In the genomic region with DNA sequence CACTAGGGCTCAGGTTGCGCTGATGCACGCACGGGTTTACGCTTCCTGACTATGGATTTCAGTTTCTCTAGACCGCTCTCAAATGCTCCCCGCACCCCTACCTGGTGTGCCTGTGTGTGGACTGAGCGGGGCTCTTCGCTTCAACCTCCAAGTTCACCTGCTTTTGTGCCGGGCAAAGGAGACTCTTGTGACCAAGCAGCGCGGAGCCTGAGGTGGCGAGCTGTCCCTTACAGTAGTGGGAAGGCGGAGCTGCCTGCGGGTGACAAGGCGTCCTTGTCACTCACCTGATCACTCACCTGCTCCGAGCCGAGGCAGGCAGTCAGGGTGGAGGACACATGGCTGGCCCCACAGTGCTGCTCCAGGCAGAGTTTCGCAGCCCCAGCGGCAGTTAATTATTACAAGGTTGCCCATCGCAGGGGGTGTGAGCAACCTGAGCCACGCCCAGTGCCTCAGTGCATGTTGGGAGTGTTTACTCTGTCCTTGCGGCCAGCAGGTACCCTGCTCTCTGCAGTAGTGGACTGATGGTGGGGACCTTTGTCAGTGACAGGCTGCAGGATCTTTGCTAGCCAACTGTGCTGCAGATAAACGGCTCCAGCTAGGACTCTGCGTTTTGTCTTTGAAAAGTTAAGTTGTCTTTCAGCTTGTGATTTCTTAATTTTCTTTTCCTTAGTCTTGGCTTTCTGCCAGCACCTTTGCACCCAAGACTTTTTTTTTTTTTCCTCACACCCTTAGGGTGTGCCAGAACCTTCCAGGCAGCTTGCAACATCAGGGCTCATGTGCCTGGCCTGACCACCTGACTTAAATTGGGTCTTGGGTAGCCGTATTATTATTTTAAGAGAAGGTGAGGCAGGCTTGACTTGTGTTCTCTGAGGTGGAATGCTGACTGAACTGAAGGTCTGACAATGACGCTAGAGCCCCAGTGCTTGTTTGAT, we compare ENCODE assay signal across 7 mouse cellular contexts. TPM values are rescaled to one million over a fixed set of nuclear protein-coding genes. Genes with fewer than 3 reads are reported as not detected.
DNase-seq lines count a peak whose midpoint lies in the region; ATAC-seq and TF ChIP-seq lines count a peak whose summit lies in the region.

A gene (minus strand): TSS at position 372 of the 932 bp plus-strand sequence.

- intact Hi-C loops in left cerebral cortex, postnatal 36 days (cut with DNase I) = no loop called here

- H3K9ac ChIP-seq in ES-Bruce4 (ENCODE audit: low read depth, poor library complexity, severe bottlenecking) = 0 out of 2 replicates have a peak within 1 kb of the TSS, but pooled peaks have one; percentile 1
- H3K9ac ChIP-seq in embryonic facial prominence, embryonic 13.5 days = peak within 1 kb of the TSS; percentile 65
- H3K9ac ChIP-seq in intestine, embryonic 16.5 days (ENCODE audit: low read depth, low read length) = peak within 1 kb of the TSS; percentile 70
- peak within 1 kb of the TSS; percentile 46 for H3K9ac ChIP-seq in liver, postnatal 0 days (replicated peaks)

- no peak for TF ChIP-seq CTCF in ES-Bruce4 (IDR thresholded peaks at IDR 0.05; ENCODE audit: low read depth, low read length)
- no peak for TF ChIP-seq CTCF in liver, postnatal 0 days (IDR thresholded peaks at IDR 0.05; ENCODE audit: low read depth)

- TF ChIP-seq EP300 in ES-Bruce4 (IDR thresholded peaks at IDR 0.05; ENCODE audit: insufficient read depth, low read depth, low read length) = no peak
- no peak for TF ChIP-seq EP300 in liver, postnatal 0 days (IDR thresholded peaks at IDR 0.05; ENCODE audit: low read depth)

- H3K4me2 ChIP-seq in embryonic facial prominence, embryonic 13.5 days = peak within 1 kb of the TSS; percentile 88
- H3K4me2 ChIP-seq in intestine, embryonic 16.5 days (ENCODE audit: low read depth, low read length) = peak within 1 kb of the TSS; percentile 58
- H3K4me2 ChIP-seq in liver, postnatal 0 days (ENCODE audit: low read depth, low read length) = peak within 1 kb of the TSS; percentile 62

- no peaks in the 10 kb centered on the region for H3K36me3 ChIP-seq in ES-Bruce4 (ENCODE audit: control insufficient read depth, insufficient read depth, low read length, poor library complexity, severe bottlenecking)
- H3K36me3 ChIP-seq in embryonic facial prominence, embryonic 13.5 days = no peaks in the 10 kb centered on the region
- H3K36me3 ChIP-seq in intestine, embryonic 16.5 days (ENCODE audit: control insufficient read depth, insufficient read depth, low read length) = no peaks in the 10 kb centered on the region
- H3K36me3 ChIP-seq in liver, postnatal 0 days (replicated peaks; ENCODE audit: insufficient read depth, low read length) = no peaks in the 10 kb centered on the region

- peak; percentile 67 for ATAC-seq in embryonic facial prominence, embryonic 13.5 days (ENCODE audit: insufficient number of reproducible peaks, insufficient read depth, low FRiP score, low TSS enrichment, low read depth)
- ATAC-seq in intestine, embryonic 16.5 days = peak; percentile 98
- peak; percentile 98 for ATAC-seq in liver, postnatal 0 days

- H3K4me1 ChIP-seq in ES-Bruce4 (ENCODE audit: control insufficient read depth, insufficient read depth, low read length) = no peaks in the 10 kb centered on the region
- H3K4me1 ChIP-seq in embryonic facial prominence, embryonic 13.5 days = peaks cover 7% of the 10 kb centered on the region
- peaks cover 7% of the 10 kb centered on the region; the same call in 1 of the 2 replicates for H3K4me1 ChIP-seq in intestine, embryonic 16.5 days (ENCODE audit: control insufficient read depth, insufficient read depth, low read length)
- no peaks in the 10 kb centered on the region for H3K4me1 ChIP-seq in liver, postnatal 0 days (ENCODE audit: insufficient read depth)

- H3K27me3 ChIP-seq in ES-Bruce4 (ENCODE audit: control insufficient read depth, insufficient read depth, low read length, poor library complexity, severe bottlenecking) = no peaks in the 10 kb centered on the region
- peaks cover 17% of the 10 kb centered on the region for H3K27me3 ChIP-seq in embryonic facial prominence, embryonic 13.5 days
- no peaks in the 10 kb centered on the region for H3K27me3 ChIP-seq in intestine, embryonic 16.5 days (replicated peaks; ENCODE audit: control insufficient read depth, insufficient read depth, low read length)
- no peaks in the 10 kb centered on the region for H3K27me3 ChIP-seq in liver, postnatal 0 days (ENCODE audit: insufficient read depth, low read length)

- TF ChIP-seq POLR2A in ES-Bruce4 (IDR thresholded peaks at IDR 0.05; ENCODE audit: insufficient read depth, low read length) = no peak

- WGBS in embryonic facial prominence, embryonic 13.5 days = 7% methylated on average over 26 of the region's 26 CpGs
- WGBS in intestine, embryonic 16.5 days = 7% methylated on average over 26 of the region's 26 CpGs
- 8% methylated on average over 26 of the region's 26 CpGs for WGBS in liver, postnatal 0 days (ENCODE audit: insufficient replicate concordance)

- no peaks in the 10 kb centered on the region for H3K9me3 ChIP-seq in ES-Bruce4 (replicated peaks; ENCODE audit: control insufficient read depth, insufficient read depth, low read length, poor library complexity, severe bottlenecking)
- no peaks in the 10 kb centered on the region for H3K9me3 ChIP-seq in embryonic facial prominence, embryonic 13.5 days
- H3K9me3 ChIP-seq in intestine, embryonic 16.5 days (ENCODE audit: control insufficient read depth, low read length) = no peaks in the 10 kb centered on the region
- no peaks in the 10 kb centered on the region for H3K9me3 ChIP-seq in liver, postnatal 0 days (ENCODE audit: low read length)

- DNase-seq in B cell, adult 2 months = peak; percentile 41 to 47
- DNase-seq in liver, postnatal 0 days = peak; percentile 83
- peak; percentile 11 for DNase-seq in ovary, postnatal 14 days (ENCODE audit: low spot score)
- DNase-seq in left cerebral cortex, postnatal 36 days (ENCODE audit: low spot score in 2 of 2) = no peak

- peak within 1 kb of the TSS; percentile 49 for H3K4me3 ChIP-seq in ES-Bruce4 (ENCODE audit: low read depth, low read length)
- H3K4me3 ChIP-seq in embryonic facial prominence, embryonic 13.5 days = peak within 1 kb of the TSS; percentile 47
- peak within 1 kb of the TSS; percentile 54 for H3K4me3 ChIP-seq in intestine, embryonic 16.5 days (ENCODE audit: low read length)
- H3K4me3 ChIP-seq in liver, postnatal 0 days (ENCODE audit: low read depth, low read length) = peak within 1 kb of the TSS; percentile 39

- no peak within 1 kb of the TSS for H3K27ac ChIP-seq in ES-Bruce4 (ENCODE audit: insufficient read depth, low read length)
- H3K27ac ChIP-seq in embryonic facial prominence, embryonic 13.5 days = no peak within 1 kb of the TSS
- peak within 1 kb of the TSS; percentile 95 for H3K27ac ChIP-seq in intestine, embryonic 16.5 days (ENCODE audit: low read length)
- peak within 1 kb of the TSS; percentile 85 for H3K27ac ChIP-seq in liver, postnatal 0 days (ENCODE audit: low read depth)

RNA-seq across cellular contexts. Expression of the gene that starts here (rescaled TPM):
- 4.9 and 6.0 TPM in 2 replicates for polyA plus RNA-seq in ES-Bruce4 (2011; ENCODE audit: insufficient read depth, insufficient read length, low read depth, missing spikeins)
- 1.3 and 1.5 TPM in 2 replicates for polyA plus RNA-seq in embryonic facial prominence, embryonic 13.5 days (2015; fragmentation: Nextera tagmentation; extraction: Ambion mirVana)
- polyA plus RNA-seq in intestine, embryonic 16.5 days (2015; fragmentation: Nextera tagmentation; extraction: Ambion mirVana) = 37.9 and 43.5 TPM in 2 replicates
- 7.1 and 7.9 TPM in 2 replicates for polyA plus RNA-seq in liver, postnatal 0 days (2015; fragmentation: Nextera tagmentation; extraction: Ambion mirVana)
- total RNA-seq in left cerebral cortex, postnatal 36 days (2021) = 1 to 10 TPM in 1 of 2 experiments, under 1 TPM in 1; 0.97 to 1.4 TPM

Comparison
In these comparisons a context has a peak if more than half of its experiments do, and no peak if none do; other contexts are left out.
1. DNase-seq: peak in B cell, adult 2 months (2 of 2), liver, postnatal 0 days (single experiment) and ovary, postnatal 14 days (single experiment); none in left cerebral cortex, postnatal 36 days (0 of 2).
2. H3K27ac ChIP-seq: peak in intestine, embryonic 16.5 days (single experiment) and liver, postnatal 0 days (single experiment); none in ES-Bruce4 (single experiment) and embryonic facial prominence, embryonic 13.5 days (single experiment).
3. H3K9ac ChIP-seq: peak in every context shown above with its lines; median percentile 70 in intestine, embryonic 16.5 days; 65 in embryonic facial prominence, embryonic 13.5 days; 46 in liver, postnatal 0 days; 1 in ES-Bruce4.
4. Peak in every context shown above with its lines, with median percentiles within 50 percentile points of each other: H3K4me3 ChIP-seq, ATAC-seq and H3K4me2 ChIP-seq.